Mouse (Mus musculus) CD4-positive helper T cell, adult 2 months (primary cell): ENCODE measurements around the gene Bmpr1a.
"Not testable (repeated sequence)": the region's sequence is repeated elsewhere in the genome, so short reads cannot be mapped to it uniquely, and the experiment has no call there.

Experiments used
- DNase-seq: peaks from one replicate; pipeline ENCODE4 v3.0.0-alpha.2; 2012; ENCODE audit warnings: low read depth, missing footprints, low spot score

Bmpr1a gene

DNA sequence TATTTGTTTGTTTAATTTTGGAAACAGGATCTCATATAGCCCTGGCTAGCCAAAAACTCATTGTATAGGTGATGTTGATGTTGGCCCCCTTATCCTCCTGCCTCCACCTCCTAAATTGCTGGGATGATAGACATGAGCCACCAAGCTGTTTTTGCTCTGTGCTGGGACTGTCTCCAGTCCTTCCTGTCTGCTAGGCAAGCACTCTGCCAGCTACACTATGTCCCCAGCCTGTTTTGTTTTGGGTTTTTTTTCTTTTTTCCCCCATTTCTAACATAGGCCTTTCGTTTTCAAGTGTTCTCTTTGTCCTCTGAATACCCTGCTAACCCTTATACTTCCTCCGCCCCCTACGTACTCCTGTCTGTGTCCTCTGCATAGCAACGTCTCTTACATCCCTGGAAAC is 109.8 kb downstream of the Bmpr1a start:
- DNase-seq, result no peak

DNA sequence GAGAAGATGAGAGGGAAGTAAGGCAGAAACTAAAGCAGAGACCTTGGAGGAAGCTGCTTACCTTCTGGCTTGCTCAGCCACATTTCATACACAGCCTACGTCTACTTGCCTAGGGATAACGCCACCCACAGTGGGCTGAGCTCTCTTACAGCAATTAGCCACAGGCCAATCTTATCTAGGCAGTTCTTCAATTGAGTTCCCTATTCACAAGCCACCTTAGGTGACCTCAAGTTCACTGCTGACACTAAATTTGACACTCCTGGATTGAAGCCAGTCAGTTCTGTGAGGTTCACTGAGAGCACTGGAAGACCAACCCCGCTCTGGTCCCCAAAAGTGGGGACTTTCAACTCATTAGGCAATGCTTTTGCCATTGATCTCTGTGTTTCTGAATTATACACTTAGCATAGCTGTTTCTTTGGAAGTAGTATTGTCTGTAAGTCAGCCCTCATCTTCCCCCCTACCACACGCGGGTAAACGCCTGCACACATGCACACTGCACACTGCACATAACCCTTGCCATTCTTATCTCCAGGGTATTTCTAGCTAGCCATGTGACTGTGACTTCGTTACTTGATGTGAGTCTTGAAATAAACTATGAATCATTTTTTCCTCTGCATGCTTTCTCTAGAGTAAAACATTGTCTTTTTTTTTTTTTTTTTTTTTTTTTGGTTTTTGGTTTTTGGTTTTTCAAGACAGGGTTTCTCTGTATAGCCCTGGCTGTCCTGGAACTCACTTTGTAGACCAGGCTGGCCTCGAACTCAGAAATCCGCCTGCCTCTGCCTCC is 120.0 kb downstream of the Bmpr1a start:
- DNase-seq, result no peak

DNA sequence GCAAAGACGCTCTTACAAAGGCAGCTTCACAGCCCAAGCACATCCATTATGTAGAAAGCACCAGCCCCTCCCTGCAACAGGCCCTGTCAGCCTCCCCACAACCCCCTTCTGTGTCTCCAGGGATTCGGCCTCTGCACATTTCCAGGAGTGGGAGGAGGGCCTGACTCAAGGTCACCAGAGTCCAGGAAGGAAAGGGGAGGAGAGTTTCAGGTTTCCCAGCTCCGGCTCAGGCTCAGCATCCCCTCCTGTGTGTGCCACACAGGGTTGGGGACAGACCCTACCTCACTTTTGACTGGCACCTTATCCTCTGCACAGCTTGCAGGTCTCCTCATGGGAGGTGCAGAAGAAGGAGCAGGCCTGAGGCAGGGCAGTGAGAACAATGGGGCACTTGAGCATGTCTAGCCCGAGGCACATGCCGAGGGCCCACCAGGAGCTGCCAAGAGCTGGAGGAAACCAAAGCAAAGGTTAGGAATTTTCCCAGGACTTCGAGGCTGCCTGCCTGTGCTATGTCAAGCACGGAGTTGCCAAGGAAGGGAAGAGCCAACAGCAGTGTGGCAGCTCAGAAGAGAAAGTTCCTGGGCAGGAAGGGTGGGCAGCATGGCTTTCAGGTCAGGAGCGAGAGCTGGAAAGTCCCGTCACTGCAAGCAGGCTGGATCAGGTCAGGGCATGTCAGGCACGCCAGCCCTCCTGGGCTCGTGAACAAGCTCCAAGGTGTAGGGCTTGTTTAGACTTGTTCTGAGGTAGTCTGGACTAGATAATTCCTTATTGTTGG is 124.4 kb downstream of the Bmpr1a start:
- DNase-seq, result no peak

DNA sequence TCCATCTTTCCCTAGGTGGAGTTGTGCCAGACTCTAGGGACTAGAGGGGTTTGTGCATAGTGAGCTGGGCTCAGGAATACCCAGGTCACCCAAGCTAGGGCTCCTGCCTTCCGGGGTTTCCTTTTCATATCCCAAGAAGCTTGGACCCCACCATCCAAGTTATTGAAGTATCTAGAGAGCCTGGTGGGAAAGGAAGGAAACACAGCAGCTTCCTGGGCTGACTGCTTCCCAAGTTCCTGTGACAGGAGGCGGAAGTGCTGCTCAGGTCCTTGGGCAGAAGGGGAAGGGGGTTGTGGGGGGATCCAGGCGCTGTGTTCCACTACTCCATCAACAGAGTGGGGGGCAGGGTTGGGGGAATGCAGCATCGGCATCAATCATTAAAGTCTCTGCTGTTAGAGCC is 126.0 kb downstream of the Bmpr1a start:
- DNase-seq, result no peak

DNA sequence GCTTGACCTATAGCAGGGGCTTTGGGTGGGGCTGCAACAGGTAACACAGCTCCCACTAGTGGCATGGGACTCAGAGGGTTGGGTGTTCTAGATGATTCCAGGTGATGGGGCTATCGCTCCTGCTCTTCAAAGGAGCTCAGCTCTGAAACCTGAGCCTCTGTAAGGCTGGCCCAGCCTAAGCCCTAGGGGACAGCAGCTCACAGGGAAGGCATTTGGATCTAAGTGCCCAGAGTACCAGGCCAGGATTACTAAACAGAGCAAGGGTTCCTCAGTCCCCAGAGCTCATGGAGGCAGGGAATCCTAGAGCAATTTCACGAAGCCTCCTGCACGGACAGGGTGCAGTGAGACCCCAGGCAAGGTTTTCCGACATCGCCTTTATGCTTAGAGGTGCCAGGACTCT is 127.2 kb downstream of the Bmpr1a start:
- no peak for DNase-seq

DNA sequence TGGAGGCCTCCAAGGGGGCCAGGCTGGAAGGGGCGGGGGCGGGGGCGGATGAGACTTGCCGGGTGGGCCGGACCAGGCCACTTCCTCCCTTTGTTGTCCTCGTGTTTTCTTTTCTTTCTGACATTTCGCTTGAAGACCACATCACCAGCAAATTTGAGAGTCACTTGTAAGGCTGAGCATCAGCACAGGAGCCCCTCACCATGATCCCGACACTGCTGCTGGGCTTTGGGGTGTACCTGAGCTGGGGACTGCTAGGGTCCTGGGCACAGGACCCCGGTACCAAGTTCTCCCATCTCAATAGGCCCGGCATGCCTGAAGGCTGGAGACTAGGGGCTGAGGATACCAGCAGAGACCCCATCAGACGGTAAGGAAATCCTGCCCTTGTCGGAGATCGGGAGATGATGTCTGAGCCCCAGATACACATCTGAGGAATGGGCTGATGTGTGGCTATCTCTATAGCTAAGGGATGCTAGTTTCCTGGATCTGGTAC is 127.7 kb downstream of the Bmpr1a start, which contains the start of gene Mmrn2:
Mmrn2 (plus strand) TSS at position 51 of the 490 bp plus-strand sequence.
- DNase-seq, result no peak

DNA sequence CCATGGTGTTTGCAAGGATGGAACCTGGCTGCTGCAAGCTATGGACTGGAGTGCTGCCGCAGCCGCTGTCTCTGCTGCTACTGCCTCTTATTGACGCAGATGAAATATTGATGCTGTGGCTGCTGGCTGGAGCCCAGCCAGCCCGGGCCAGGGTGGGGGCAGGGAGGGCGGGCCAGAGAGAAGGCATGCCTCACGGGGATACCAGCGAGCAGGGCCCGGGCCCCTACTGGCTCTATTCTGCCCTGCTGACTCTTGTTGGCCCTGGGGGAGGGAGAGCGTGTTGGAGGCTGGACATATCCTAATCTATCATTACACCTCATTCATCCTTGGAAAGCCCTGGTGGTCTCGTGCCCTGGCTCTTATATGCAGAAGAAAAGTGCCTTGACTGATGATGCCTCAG is 128.6 kb downstream of the Bmpr1a start, which contains the start of gene Sncg:
Sncg (minus strand) TSS at position 213 of the 400 bp plus-strand sequence.
- no peak for DNase-seq

DNA sequence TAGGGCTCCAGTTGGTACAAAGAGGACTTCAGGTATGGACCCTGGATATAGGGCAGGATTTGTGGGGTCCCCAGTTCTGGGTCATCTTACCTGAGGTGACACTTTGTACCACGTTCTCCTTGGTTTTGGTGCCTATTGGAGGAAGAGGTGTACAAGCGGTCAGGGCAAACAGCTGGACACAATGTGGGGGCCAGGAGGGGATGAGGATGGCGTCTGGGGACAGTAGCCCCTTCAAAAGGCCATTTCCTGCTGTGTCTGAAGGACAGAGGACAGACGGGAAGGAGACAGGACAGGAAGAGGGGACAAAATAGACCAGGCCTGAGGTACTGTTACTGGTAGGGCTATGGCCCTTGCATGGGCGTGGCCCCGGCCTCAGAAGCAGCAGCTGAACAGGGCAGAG is 129.6 kb downstream of the Bmpr1a start:
- DNase-seq, result no peak

DNA sequence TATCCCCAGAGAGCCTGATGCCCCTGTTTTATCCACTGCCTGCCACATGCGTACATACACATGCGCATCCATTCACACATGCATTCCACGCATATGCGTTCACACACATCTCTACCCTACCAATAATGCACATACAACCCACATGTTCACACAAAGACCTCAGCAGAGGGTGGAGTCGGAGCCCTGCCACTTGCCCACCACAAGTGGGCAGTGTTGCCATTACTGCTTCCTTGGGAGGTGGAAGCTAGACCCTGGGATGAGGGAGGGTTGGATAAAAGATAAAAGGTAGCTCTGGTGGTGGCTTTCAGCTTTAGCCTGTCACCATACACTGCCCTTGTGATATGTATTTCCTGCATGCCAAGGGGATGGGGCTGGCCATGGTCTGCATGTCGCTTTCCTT is 130.5 kb downstream of the Bmpr1a start:
- no peak for DNase-seq

DNA sequence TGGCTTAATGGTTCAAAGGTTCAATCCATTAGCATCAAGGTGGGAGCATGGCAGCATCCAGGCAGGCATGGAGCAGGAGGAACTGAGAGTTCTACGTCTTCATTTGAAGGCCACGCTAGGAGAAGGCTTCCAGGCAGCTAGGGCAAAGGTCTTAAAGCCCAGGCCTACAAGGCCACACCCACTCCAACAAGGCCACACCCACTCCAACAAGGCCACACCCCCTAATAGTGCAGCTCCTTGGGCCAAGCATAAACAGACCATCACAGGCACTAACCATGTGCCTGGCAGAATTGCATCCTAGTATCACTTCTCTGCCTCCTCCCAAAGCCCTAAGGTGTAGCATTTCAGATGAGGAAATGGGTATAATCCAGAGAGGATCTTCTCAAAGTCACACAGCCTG is 131.4 kb downstream of the Bmpr1a start:
- no peak for DNase-seq

DNA sequence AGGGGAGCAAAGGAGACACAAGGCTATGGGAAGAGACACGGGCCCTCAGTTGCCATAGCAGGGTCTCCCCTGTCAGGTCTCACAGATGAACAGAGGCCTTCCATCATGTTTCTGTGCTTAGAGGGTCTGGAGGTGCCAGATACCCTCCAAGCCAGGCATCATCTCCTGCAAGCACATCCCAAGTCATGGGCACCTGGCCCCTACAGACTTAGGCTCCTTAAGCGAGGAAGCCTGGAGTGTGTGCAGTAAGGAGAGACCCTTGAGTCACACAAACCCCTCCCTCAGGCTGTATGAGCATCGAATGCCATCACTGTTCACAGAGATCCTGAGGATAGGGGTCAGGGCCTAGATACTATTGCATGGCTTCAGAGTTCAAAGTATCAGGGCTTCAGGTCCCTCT is 132.2 kb downstream of the Bmpr1a start:
- no peak for DNase-seq

DNA sequence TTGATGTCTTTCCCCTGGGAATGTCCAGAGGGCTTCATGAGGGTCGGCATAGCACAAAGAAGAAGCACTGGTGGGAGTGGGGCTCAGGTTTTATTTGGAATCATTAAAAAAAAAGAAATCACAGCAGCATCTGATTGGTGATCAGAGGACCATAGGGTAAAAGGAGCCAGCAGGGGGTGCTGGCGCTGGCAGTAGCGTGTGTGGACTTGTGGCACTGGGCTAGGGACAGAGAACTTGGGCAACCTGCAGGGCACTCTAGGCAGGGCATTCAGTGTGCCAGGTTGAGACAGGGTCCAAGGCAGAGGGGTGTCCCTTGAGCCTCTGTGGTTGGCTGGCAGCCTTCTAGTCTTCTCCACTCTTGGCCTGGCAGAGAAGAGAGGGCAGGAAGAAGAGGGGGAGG is 132.9 kb downstream of the Bmpr1a start:
- no peak for DNase-seq

DNA sequence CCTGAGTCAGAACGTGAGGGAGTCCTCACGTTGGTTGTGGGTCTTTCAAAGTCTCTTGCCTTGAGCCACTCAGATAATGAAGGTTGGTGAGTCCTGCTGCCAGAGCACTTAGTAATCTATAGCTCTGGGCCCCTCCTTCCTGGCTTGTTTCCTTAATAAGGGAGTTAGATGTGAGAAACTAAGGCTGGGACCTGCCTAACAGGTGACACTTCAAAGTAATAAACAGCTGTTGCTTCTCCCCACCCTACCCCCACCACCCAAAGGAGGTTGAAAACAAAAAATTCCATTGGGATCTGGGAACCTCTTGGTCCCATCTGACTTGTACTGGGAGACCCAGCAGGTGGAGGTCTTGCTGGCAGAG is 138.0 kb downstream of the Bmpr1a start:
- DNase-seq, result no peak

DNA sequence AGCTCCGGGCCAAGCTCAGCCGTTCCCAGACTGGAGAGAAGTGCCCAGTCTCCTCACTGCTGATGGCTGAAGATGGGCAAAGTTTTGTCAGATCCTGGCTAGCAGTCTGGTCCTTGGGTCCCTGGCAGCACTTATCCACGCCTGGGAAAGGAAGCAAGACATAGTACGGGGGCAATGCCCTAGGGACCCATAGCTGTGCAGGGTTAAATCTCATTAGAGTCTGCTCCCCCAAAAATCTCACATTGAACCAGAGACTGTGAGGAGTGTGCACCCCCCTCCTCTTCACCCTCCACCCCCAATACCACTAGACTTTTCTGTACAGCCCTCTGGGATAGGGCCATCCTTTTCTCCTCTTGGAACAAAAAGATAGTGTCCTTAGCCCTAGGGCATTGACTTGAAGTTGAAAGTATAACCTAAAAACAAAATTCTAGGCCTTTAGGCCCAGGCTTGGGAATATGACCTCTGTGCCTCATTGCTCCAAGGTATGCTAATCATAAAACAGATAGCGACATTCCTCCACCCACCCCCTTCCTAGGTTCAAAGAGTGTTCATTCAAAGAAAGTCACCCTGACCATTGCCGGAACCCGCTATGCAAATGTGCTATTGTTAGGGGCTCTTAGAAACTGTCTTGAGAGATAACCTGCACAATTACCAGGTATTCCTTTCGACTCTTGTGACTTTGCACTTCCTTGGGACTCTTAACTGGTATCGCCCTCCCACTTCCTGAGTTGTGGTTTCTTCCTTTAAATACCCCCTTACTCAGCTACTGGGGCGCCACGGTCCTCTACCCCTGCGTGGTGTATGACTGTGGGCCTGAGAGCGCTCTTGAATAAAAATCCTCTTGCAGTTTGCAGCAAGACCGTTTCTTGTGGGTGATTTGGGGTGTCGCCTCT is 138.6 kb downstream of the Bmpr1a start:
- DNase-seq, result not testable (repeated sequence)

DNA sequence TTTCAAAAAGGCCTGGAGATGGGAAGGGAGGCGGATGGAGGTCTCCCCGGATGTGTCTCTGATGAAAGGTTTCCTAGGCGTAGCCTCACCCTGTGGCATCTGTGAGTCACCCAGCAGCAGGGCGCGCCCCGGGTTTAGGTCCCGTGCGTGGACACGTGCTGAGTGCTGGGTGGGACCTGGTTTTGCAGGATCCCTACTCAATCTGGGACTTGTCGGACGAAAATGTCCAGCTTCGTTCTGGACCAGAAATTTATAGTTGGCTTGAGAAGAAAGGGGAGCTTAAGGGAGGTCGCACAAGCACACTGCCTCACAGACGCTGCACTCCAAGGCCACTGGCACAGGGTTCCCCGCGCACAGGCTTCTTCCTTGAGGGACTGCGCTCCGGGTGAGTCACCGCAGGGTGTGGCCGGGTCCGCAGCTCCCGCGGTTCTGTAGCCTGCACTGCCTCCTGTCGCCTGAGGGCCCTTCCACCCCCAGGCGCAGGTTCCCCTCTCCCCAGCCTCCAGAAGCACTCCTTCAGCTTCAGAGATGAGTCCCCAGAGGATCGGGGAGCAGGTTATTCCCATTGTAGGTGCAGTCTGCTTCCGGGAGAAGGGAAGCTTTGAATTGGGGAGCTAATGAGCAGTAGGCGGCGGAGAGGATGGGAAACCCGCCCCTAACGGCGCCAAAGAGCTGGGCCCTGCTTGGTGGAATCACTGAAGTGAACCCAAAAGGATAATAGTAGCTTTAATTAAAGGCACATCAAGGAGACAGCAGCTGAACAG is 139.5 kb downstream of the Bmpr1a start:
- peak; percentile 73 for DNase-seq

DNA sequence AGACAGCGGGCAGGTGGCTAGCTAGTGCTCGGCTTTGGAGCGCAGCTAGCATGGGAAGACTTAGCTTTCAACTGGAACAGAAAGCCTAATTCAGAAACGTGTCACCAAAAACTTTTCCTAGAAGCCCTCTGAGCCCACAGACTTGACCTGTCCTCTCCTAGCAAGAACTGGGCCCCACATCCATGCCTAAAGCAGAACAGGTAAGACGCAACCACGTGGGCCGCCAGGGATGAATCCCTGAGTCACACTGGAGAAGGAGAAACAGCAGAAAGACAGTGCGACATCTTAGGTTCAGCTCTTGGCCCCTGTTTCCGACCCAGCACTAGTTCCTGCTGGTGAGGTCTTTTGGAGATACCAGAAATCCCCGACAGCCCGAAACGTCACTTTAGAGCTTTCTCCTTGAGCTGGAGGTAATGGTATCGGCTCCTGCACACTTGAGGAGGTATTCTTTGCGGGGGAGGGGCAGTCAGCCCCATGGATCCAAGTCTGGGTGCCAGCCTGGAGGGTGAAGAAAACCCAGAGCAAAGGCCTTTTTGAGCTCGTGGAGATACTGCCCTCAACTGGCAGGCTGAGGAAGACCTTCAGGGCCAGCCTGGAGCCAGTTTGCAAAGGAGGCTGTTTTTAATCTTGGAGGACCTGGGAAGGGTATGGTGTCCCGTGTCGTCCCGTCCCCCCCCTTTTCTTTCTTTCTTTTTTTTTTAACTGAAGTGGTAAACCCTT is 140.3 kb downstream of the Bmpr1a start:
- peak; percentile 58 for DNase-seq

DNA sequence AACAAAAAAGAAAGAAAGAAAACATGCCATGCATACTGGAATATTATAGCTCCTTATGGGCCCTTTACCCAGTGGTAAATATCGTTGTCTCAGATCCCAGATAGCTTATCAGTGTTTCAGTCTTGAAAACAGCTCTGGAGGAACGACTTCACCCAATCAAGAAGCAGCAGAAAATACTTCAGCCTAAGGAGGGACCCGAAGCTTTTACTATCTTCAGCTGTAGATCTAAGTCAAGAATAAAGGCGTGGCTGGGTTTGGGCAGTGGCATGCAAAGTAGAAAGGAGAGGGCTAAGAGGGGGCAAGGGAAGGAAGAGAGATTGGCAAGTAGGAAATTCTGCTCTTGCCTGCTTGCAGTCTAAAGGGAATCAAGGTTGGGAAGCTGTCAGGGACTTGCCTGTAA is 141.0 kb downstream of the Bmpr1a start:
- peak; percentile 17 for DNase-seq
